Mouse (Mus musculus) heart, adult 2 months (tissue): ENCODE results near the gene Polr2f.

Experiments
- CTCF ChIP-seq: fragments of 200-600 bp; IDR thresholded peaks from 2 replicates; pipeline ENCODE4 v1.8.1; 2022; ENCODE audit warnings: antibody characterized with exemption, mild to moderate bottlenecking, moderate library complexity
- POLR2A ChIP-seq: fragments of 200-500 bp; IDR thresholded peaks from 2 replicates; pipeline ENCODE4 v1.6.1; 2011; ENCODE audit warnings: mild to moderate bottlenecking, low read depth, low read length, control low read depth; ENCODE audit not compliant: insufficient read depth

DNA sequence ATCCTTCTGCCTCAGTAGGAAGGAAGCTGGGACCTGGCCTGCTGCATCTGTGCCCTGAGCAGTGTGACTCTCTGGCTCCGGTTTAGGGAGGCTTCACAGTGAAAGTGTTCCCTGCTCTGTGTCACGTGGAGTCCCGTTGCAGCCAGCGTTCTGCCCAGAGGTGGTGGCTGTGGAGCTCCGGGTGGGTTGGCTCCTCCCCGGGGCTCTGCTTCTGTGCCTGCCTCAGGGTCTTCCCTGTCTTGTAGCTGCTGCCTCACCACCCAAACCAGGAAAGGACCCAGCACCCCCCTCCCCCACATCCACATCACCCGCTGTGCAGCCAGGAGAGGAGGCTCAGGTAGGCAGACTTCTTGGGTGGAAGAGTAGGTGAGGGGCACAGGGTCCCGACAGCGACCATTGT lies 21.3 kb upstream of the Polr2f start:
- TF ChIP-seq CTCF (no peak), POLR2A (no peak)
